Mouse (Mus musculus): ENCODE results near the gene Gsdmc4.
"Not testable (repeated sequence)": the region's sequence is repeated elsewhere in the genome, so short reads cannot be mapped to it uniquely, and the experiment has no call there.

Gsdmc4 gene

GRCm38 (mm10) chr15:63912197-63912596, at the start of gene Gsdmc4:
Gsdmc4 (minus strand) TSS chr15:63912297.
- not testable (repeated sequence) for DNase-seq (ENCODE audit: low spot score)

- DNase-seq (ENCODE audit: low spot score), result no peak
These were observed 48.4 kb upstream of the Gsdmc4 start for GRCm38 (mm10) chr15:63960542-63960941.

- DNase-seq (ENCODE audit: low spot score), result no peak
These were observed 45.5 kb upstream of the Gsdmc4 start for GRCm38 (mm10) chr15:63957553-63957952.

- no peak for DNase-seq (ENCODE audit: low spot score)
These were observed 41.2 kb upstream of the Gsdmc4 start for GRCm38 (mm10) chr15:63953256-63953655.

GRCm38 (mm10) chr15:63941221-63941620, 29.1 kb upstream of the Gsdmc4 start:
- no peak for DNase-seq (ENCODE audit: low spot score)

- DNase-seq (ENCODE audit: low spot score), result no peak
These were observed 20.6 kb upstream of the Gsdmc4 start for GRCm38 (mm10) chr15:63932656-63933055.

- no peak for DNase-seq (ENCODE audit: low spot score)
These were observed 19.3 kb upstream of the Gsdmc4 start for GRCm38 (mm10) chr15:63931404-63931803.

- DNase-seq (ENCODE audit: low spot score), result no peak
These were observed 18.3 kb upstream of the Gsdmc4 start for GRCm38 (mm10) chr15:63930107-63931041.

GRCm38 (mm10) chr15:63926201-63926600, 14.1 kb upstream of the Gsdmc4 start:
- DNase-seq (ENCODE audit: low spot score), result no peak

GRCm38 (mm10) chr15:63924484-63924883, 12.4 kb upstream of the Gsdmc4 start:
- no peak for DNase-seq (ENCODE audit: low spot score)

- DNase-seq (ENCODE audit: low spot score), result not testable (repeated sequence)
These were observed 9.5 kb upstream of the Gsdmc4 start for GRCm38 (mm10) chr15:63921618-63922017.

- not testable (repeated sequence) for DNase-seq (ENCODE audit: low spot score)
These were observed 7.6 kb upstream of the Gsdmc4 start for GRCm38 (mm10) chr15:63919728-63920127.

- not testable (repeated sequence) for DNase-seq (ENCODE audit: low spot score)
These were observed 4.5 kb upstream of the Gsdmc4 start for GRCm38 (mm10) chr15:63916584-63916983.

- DNase-seq (ENCODE audit: low spot score), result not testable (repeated sequence)
These were observed 2.2 kb downstream of the Gsdmc4 start for GRCm38 (mm10) chr15:63909896-63910295.

GRCm38 (mm10) chr15:63895560-63896353, 16.3 kb downstream of the Gsdmc4 start:
- DNase-seq (ENCODE audit: low spot score), result peak; percentile 55

- not testable (repeated sequence) for DNase-seq (ENCODE audit: low spot score)
These were observed 23.7 kb downstream of the Gsdmc4 start for GRCm38 (mm10) chr15:63888440-63888839.

- DNase-seq (ENCODE audit: low spot score), result not testable (repeated sequence)
These were observed 24.1 kb downstream of the Gsdmc4 start for GRCm38 (mm10) chr15:63887949-63888348.

GRCm38 (mm10) chr15:63878458-63878857, 33.6 kb downstream of the Gsdmc4 start, which contains the start of gene Gsdmc3:
Gsdmc3 (minus strand) TSS chr15:63878558.
- not testable (repeated sequence) for DNase-seq (ENCODE audit: low spot score)

GRCm38 (mm10) chr15:63876160-63876559, 35.9 kb downstream of the Gsdmc4 start:
- DNase-seq (ENCODE audit: low spot score), result not testable (repeated sequence)

GRCm38 (mm10) chr15:63861965-63862364, 50.1 kb downstream of the Gsdmc4 start:
- peak; percentile 48 for DNase-seq (ENCODE audit: low spot score)
